Mouse (Mus musculus): Measurements from ENCODE around the gene Asap2.
A peak's percentile ranks its signal among the peaks of the same experiment; 100 is the strongest.

Asap2 gene

GRCm38 (mm10) chr12:21133031-21133430 lies 142.8 kb downstream of the Asap2 start:
- no peak for DNase-seq (ENCODE audit: low spot score)

DNA sequence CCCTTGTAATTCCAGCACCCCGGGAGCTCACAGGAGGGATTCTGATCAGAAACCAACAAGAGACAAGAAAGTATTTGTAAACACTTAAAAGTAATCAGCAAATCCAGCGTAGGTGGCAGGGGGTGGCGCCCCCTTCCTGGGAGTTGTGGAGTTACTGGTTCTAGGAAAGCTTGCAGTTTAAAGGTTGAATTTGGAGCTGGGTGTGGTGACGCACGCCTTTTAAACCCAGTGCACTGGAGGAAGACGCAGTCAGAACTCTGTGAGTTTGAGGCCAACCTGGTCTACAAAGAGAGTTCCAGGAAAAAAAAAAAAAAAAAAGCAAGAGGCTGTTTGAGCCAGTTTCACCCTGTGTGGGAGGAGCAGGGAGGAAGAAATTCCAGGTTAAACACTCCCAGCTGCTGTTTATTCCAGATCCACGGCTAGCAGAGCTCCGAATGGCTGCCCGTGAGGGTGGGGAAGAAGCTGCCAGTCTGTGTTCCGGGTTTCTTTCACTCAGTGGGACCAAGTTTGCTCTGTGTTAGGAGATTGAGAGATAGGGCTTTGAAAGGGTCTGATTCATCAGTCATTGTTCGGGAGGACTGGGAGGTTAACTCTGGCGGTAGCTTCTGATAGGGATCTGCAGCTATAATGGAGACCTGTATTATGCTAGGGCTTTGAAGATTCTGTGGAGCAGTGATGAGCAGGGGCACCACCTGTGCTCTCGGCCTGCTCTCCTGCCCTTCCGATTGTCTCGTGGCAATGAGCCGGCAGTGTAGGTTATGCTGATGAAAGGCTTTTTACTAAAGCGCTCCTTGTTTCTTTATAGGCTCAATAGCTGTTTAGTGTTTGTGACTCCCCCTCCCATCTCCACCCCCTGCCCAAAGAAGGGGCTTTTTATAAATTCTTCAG lies 144.0 kb downstream of the Asap2 start:
- DNase-seq (ENCODE audit: low spot score) = no peak

- no peak for DNase-seq (ENCODE audit: low spot score)
These were observed 145.6 kb downstream of the Asap2 start for GRCm38 (mm10) chr12:21135651-21136461.

- no peak for DNase-seq (ENCODE audit: low spot score)
These were observed 146.1 kb downstream of the Asap2 start for GRCm38 (mm10) chr12:21136462-21136751.

DNA sequence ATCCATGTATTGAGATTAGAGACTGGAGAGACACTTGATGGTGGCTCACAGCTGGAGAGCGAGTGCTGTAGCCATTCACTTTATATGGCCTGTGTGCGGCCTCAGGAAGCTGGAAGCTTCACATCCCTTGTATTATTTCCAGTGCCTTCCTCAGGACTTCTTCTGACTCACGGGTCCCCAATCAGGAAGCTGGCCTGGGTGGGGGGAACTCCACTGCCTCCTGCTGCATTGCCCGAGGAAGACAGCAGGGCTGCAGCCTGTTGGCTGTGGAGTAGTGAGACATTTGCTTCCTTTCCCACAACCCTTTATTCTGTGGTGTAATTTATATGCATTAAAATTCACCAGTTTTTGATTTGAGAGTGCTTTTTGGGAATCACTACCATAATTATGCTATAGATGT lies 149.3 kb downstream of the Asap2 start:
- peak; percentile 48 for DNase-seq (ENCODE audit: low spot score)

- DNase-seq (ENCODE audit: low spot score) = no peak
These were observed 149.9 kb downstream of the Asap2 start for GRCm38 (mm10) chr12:21140153-21140552.

DNA sequence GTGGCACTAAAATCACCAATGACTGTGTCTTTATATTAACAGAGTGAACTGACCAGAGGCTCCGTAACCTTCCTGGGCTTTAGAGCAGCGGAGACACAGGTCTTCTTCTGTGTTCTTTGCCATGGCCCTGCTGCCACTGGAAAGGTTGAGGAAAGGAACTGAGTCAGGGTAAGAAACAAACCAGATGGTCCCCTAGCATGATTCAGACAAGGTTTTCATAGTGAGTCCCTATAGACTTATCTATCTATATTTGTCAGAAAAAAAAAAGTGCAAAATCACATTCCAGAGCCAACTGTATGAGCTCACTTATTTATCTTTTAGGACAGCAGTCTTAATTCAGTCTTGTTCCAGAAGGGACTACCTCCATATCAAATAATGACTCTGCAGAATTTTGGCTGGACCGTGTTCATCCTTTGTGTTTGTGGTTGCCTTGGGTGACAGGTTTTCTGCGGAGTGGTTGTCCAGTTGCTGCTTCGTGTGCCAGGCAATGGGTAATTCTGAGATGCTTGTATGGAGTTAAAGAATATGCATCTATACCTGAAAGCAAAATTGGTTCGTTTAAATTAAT lies 150.6 kb downstream of the Asap2 start:
- no peak for DNase-seq (ENCODE audit: low spot score)

- DNase-seq (ENCODE audit: low spot score) = no peak
These were observed 151.5 kb downstream of the Asap2 start for GRCm38 (mm10) chr12:21141691-21142300.

DNA sequence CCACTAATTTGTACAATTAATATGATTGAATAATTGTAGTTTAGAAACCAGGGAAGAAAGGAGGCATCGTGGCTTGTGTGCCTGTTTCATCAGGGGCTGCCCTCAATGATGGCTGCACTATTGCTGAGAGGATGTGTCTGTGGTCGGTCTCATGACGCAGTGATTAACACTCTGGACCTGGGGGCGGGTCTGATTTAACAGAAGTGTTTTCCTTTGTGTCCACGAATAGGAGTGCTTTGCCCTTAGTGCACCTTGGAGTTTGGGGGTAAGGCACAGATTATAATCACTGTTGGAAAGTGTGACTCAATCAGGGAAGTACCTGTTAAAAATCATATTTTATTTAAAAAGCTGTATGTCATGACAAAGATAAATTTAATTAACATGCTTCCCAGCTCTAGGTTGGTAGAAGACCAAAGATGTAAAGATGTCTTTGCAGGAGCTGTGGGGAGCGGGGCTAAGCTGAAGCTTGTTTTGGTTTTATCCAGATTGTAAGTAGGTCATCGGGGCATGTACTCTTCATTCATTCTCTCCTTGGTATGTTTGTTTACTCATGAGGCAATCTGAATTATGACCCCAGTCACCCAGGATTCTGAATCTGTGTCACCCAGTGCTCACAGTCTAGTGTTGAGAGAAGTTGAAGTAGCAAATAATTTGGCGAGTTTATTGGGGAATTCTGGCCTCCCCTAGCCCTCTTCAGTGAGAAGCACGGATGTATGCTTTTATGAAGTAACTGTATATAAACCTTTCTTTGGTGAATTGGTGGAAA lies 152.4 kb downstream of the Asap2 start:
- DNase-seq (ENCODE audit: low spot score) = no peak

- DNase-seq (ENCODE audit: low spot score) = no peak
These were observed 154.3 kb downstream of the Asap2 start for GRCm38 (mm10) chr12:21144602-21145001.

DNA sequence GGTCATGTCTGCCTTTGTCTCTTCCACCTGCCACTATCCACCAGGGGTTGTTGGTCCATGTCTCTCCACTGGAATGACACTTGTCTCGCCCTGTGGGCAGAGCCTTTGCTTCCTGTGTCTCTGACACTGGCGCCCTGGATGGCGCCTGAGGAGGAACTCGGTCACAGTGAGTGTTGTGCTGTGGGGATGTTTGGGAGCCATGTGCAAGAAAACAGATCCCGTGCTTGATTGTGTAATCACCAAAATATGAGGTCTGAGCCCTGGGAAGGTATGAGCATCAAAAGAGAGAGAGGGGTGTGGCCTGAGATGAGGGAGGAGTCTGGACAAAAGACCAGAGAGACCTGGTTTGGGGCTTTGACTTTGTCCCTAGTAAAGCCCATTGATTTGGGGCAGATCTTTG lies 154.8 kb downstream of the Asap2 start:
- no peak for DNase-seq (ENCODE audit: low spot score)

DNA sequence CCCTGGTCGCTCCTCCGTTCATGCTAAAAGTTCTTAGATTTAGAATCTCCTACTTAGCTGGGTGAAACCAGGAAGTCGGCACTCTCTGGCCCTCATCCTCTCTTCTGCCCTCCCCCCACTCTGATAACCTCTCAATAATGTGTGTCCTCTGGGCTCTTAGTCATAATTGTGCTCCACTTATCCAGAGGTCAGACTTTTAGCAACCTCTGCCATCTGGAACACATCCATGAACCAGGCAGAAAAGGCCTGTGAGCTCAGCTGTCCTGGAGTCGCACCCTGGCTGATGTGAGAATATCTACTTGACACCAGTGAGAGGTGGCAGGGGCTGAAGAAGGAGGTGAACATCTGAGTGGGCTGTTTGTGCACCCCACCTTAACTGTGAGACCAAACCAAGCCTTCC lies 156.6 kb downstream of the Asap2 start:
- no peak for DNase-seq (ENCODE audit: low spot score)

- DNase-seq (ENCODE audit: low spot score) = no peak
These were observed 163.0 kb downstream of the Asap2 start for GRCm38 (mm10) chr12:21153279-21153707.

DNA sequence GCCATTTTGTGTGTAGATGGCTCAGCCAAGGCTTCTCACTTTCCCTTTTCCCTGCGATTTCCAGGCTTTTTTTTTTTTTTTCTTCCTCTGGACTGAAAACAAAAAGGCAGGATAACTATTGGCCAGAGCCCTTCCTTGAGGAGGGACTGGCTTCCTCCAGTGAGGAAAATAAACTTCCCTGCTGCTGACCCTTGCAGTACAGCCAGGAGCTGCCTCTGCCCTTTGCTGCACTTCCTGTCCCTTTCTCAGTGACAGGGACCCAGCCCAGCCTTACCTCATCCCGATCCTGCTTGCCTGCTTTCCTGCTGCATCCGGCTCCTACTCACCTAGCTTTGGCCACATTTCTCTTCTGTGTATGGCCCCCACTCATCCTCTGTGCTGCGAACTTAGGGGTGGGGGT lies 164.8 kb downstream of the Asap2 start:
- peak; percentile 73 for DNase-seq (ENCODE audit: low spot score)

GRCm38 (mm10) chr12:21159304-21159703 lies 169.0 kb downstream of the Asap2 start:
- peak; percentile 38 for DNase-seq (ENCODE audit: low spot score)

DNA sequence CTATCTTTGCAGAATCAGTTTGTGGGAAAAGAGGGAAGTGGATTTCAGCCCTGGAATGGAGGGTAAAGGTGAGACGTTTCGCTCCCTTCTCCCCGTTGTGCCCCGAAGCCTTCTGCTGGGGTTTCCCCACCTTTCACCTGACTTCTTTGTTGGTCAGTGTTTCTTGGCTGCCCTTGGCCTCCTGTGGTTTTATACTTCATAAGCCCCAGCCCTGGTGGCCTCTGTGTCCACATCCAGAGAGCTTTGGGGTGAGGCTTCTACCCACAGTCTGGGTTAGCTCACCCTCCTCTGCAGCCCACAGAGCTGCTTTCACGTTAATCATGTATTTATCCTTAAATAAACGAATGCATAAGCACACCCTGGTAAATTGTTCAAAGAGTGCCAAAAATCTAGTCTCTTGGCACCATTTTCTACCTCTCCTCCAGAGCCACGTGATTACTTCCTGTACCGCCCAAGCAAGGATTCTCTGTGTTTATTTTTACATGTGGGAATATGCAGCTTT lies 170.1 kb downstream of the Asap2 start:
- peak; percentile 59 for DNase-seq (ENCODE audit: low spot score)

- no peak for DNase-seq (ENCODE audit: low spot score)
These were observed 171.6 kb downstream of the Asap2 start for GRCm38 (mm10) chr12:21161841-21162240.

DNA sequence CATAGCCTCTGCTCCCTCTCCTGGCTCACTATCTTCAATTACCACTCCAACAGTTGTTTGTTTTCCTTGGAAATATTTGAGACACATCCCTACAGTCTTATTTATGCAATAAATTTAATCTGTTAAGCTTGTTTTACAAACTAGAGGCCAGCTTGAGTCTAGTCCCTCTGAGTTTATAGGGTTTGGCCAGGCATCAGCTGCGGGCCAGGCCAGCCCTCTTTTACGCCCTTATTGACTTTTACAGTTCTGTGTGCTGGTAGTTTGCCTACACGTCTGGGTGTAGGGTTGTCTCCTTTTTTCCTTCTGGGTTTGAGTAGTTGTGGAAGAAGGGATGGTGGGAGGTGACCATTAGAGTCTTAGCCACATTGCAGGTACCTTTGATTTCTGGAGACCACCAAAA lies 173.4 kb downstream of the Asap2 start:
- DNase-seq (ENCODE audit: low spot score) = no peak

DNA sequence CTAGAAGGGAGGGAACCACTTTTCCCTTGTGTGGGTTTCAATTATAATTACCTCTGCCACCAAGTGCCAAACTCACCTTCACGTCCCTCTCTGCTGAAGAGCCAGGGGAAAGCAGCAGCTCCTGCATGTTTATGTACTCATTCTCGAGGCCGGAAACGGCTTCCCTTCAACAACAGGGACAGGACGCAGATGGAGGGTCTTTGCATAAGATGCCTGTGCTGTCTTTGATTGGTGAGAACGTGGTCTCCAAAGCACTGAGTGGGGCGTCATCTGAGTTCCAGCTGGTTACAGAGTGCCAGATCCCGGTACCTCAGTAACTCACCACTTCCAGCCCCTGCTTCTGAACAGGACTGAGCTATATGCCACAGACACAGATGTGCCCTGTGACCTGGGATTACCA lies 174.0 kb downstream of the Asap2 start:
- no peak for DNase-seq (ENCODE audit: low spot score)

DNA sequence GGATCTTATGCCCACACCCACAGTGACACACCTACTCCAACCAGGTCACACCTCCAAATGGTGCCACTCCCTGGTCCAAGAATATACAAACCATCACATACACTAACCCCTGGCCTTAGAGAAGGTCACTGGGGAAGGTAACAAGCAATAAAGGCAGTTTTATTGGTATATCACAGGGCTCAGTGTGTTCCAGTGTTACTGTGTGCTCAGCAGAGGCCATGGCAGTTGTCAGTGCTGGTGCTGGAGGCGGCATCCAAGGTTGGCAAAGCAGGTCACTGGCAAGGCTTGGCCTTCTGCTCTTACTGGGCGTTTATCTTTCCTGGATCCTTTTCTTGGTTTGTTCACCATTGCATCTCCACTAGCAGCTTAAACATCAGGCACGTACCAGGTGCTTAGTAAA lies 174.9 kb downstream of the Asap2 start:
- no peak for DNase-seq (ENCODE audit: low spot score)

GRCm38 (mm10) chr12:21165891-21166342 lies 175.7 kb downstream of the Asap2 start:
- DNase-seq (ENCODE audit: low spot score) = peak; percentile 43
